Mouse (Mus musculus) bone marrow macrophage, adult 2 months (primary cell): ENCODE measurements around the gene Magi2.

Source experiments
- CTCF ChIP-seq: IDR thresholded peaks from 2 replicates; pipeline ENCODE4 v1.5.1; 2012; ENCODE audit warnings: low read depth, mild to moderate bottlenecking, low read length, moderate library complexity
- POLR2A ChIP-seq: IDR thresholded peaks from 2 replicates; pipeline ENCODE4 v1.6.1; 2012; ENCODE audit warnings: mild to moderate bottlenecking, low read depth, low read length, borderline replicate concordance

DNA sequence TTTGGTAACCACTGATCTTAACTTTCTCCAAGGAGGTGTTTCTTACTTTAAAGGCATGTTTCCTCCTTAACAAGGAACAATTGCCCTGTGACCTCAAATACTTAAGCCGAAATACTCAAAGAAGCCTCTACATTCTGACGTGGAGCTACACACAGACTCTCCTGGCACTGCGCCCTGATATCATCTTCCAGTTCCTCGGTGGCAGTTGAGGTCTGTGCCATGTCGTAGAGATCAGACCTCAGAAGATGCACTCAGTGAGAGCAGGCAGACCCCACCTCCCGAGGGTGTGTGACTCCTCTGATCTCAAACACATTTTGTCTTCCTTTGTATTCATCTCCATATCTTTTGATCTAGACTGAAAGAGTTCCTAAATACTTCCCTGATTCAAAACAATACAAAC lies 1073.0 kb downstream of the Magi2 start:
- TF ChIP-seq POLR2A = no peak
- TF ChIP-seq CTCF = no peak
